Mouse (Mus musculus): ENCODE measurements around the gene Asb4. TPM values are rescaled to one million over a fixed set of nuclear protein-coding genes. Genes with fewer than 3 reads are reported as not detected.

Asb4 gene
- polyA plus RNA-seq, 1 experiment from 2014 or later: 372 TPM

DNA sequence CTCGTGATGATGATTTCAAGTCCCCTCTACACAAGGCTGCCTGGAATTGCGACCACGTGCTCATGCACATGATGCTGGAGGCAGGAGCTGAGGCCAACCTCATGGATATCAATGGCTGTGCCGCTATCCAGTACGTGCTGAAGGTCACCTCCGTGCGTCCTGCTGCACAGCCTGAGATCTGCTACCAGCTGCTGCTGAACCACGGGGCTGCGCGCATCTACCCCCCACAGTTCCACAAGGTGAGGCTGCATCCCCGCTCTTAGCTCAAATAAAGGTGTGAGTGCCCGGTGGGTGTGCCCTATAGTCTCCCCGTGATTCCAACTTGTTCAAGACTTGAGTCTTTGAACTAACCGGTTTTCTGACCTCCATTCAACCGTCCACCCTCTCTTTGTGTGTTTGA is 40.4 kb downstream of the Asb4 start:
- ATAC-seq (ENCODE audit: insufficient number of reproducible peaks, low FRiP score, low TSS enrichment, low read depth) (no peak), DNase-seq (ENCODE audit: low spot score) (no peak)
- Histone ChIP-seq H3K9me3 (ENCODE audit: control insufficient read depth, low read length) (no peaks in the 10 kb centered on the region), H3K27me3 (ENCODE audit: control insufficient read depth, insufficient read depth, low read length) (no peaks in the 10 kb centered on the region), H3K36me3 (ENCODE audit: control insufficient read depth, insufficient read depth, low read length) (peaks cover 5% of the 10 kb centered on the region; the same call in 1 of the 2 replicates), H3K4me1 (ENCODE audit: control insufficient read depth, insufficient read depth, low read length) (no peaks in the 10 kb centered on the region), H3K4me2 (ENCODE audit: low read depth, severe bottlenecking) (no peak overlapping the region), H3K27ac (replicated peaks; ENCODE audit: low read depth, low read length) (no peak overlapping the region), H3K4me3 (ENCODE audit: low read depth, low read length) (no peak overlapping the region), H3K9ac (ENCODE audit: low read length) (no peak overlapping the region)
- 87% methylated on average over 15 of the region's 15 CpGs for WGBS

DNA sequence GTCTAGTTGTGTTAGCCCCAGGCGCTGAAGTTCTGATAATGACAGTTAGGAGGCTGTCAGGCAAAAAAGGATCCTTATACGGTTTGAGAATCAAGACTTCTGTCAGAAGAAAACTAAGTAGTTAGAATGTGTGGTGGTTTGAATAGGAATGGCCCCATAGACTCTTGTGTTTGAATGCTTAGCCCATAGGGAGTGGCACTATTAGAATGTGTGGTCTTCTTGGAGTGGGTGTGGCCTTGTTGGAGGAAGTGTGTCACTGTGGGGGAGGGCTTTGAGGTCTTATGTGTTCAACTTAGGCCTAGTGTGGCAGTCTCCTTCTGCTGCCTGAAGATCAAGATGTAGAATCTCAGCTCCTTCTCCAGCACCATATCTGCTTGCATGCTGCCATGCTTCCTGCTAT is 43.8 kb downstream of the Asb4 start:
- Histone ChIP-seq H3K4me2 (ENCODE audit: low read depth, severe bottlenecking) (no peak overlapping the region), H3K27me3 (ENCODE audit: control insufficient read depth, insufficient read depth, low read length) (no peaks in the 10 kb centered on the region), H3K4me1 (ENCODE audit: control insufficient read depth, insufficient read depth, low read length) (no peaks in the 10 kb centered on the region), H3K36me3 (ENCODE audit: control insufficient read depth, insufficient read depth, low read length) (peaks cover 8% of the 10 kb centered on the region; the same call in 1 of the 2 replicates), H3K9ac (ENCODE audit: low read length) (no peak overlapping the region), H3K4me3 (ENCODE audit: low read depth, low read length) (no peak overlapping the region), H3K9me3 (ENCODE audit: control insufficient read depth, low read length) (no peaks in the 10 kb centered on the region), H3K27ac (replicated peaks; ENCODE audit: low read depth, low read length) (no peak overlapping the region)
- 86% methylated on average over 2 of the region's 2 CpGs for WGBS
- ATAC-seq (ENCODE audit: insufficient number of reproducible peaks, low FRiP score, low TSS enrichment, low read depth) (no peak), DNase-seq (ENCODE audit: low spot score) (no peak)

DNA sequence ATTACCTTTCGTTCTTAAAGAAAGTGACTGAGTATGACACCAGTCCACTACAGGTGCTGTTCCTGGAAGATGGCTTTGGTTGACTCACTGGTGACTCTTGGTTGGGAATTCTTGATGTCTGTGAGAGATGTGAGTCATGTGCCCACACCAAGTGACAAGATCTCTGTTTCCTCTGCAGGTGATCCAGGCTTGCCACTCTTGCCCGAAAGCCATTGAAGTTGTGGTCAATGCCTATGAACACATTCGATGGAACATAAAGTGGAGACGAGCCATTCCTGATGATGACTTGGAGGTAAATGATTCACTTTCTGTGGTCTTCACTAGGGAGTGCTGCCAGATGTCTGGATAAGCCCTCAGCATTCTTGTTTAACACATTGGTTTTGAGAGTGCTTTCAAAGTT is 46.4 kb downstream of the Asb4 start:
- Histone ChIP-seq H3K36me3 (ENCODE audit: control insufficient read depth, insufficient read depth, low read length) (peaks cover 6% of the 10 kb centered on the region; the same call in 1 of the 2 replicates), H3K9ac (ENCODE audit: low read length) (no peak overlapping the region), H3K9me3 (ENCODE audit: control insufficient read depth, low read length) (no peaks in the 10 kb centered on the region), H3K4me2 (ENCODE audit: low read depth, severe bottlenecking) (no peak overlapping the region), H3K4me3 (ENCODE audit: low read depth, low read length) (no peak overlapping the region), H3K4me1 (ENCODE audit: control insufficient read depth, insufficient read depth, low read length) (no peaks in the 10 kb centered on the region), H3K27ac (replicated peaks; ENCODE audit: low read depth, low read length) (no peak overlapping the region), H3K27me3 (ENCODE audit: control insufficient read depth, insufficient read depth, low read length) (no peaks in the 10 kb centered on the region)
- 94% methylated on average over 4 of the region's 4 CpGs for WGBS
- ATAC-seq (ENCODE audit: insufficient number of reproducible peaks, low FRiP score, low TSS enrichment, low read depth) (no peak), DNase-seq (ENCODE audit: low spot score) (no peak)

DNA sequence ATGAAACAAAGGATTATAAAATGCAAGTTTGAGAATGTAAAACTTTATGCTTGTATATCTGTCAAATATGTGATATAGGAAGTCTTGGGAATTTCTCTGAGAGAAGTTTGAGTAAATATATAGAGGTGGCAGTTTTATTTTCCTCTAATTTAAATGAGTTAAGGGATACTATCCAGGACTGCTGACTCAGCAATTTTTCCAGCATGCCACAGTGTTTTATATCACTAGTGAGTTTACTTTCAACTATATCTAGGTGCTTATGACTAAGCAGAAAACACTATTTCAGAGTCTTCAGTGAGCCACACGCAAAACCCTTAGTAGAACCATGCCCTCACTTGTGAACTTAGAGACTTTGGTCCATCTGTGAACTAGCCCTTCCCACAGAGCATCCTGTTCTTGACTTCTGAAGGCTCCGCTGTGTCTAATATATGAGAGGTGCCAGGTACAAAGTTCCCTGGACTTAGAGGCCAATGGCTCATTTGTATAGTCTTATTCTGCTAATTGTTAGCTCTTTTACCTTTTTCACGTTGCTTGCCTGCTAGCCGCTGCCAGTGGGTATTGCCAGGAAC is 46.9 kb downstream of the Asb4 start:
- H3K9ac ChIP-seq (ENCODE audit: low read length): no peak overlapping the region
- H3K4me2 ChIP-seq (ENCODE audit: low read depth, severe bottlenecking): no peak overlapping the region
- no peaks in the 10 kb centered on the region for H3K9me3 ChIP-seq (ENCODE audit: control insufficient read depth, low read length)
- H3K27ac ChIP-seq (replicated peaks; ENCODE audit: low read depth, low read length): no peak overlapping the region
- H3K27me3 ChIP-seq (ENCODE audit: control insufficient read depth, insufficient read depth, low read length): no peaks in the 10 kb centered on the region
- ATAC-seq (ENCODE audit: insufficient number of reproducible peaks, low FRiP score, low TSS enrichment, low read depth) (no peak), DNase-seq (ENCODE audit: low spot score) (no peak)
- WGBS: 92% methylated on average over 4 of the region's 4 CpGs
- no peak overlapping the region for H3K4me3 ChIP-seq (ENCODE audit: low read depth, low read length)
- no peaks in the 10 kb centered on the region for H3K4me1 ChIP-seq (ENCODE audit: control insufficient read depth, insufficient read depth, low read length)
- peaks cover 4% of the 10 kb centered on the region; the same call in 1 of the 2 replicates for H3K36me3 ChIP-seq (ENCODE audit: control insufficient read depth, insufficient read depth, low read length)

DNA sequence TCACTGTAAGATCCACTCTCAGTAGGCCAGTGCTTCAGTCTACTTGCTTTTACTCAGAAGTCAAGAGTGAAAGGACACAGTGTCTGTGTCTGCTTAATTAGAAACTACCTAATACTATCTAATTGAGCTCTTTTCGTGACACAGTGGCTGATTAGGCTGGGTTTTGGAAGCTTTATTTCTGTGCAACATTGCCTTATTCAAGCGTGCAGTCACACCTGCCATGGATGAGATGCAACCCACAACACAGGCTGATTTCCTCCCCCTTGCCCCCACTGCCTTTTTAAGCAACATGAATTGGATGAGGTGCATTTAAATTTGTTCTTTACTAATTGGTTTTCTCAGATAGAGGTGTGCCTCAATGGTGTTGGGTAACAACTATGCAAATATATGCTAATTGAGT is 50.7 kb downstream of the Asb4 start:
- no peak for ATAC-seq (ENCODE audit: insufficient number of reproducible peaks, low FRiP score, low TSS enrichment, low read depth)
- Histone ChIP-seq H3K4me2 (ENCODE audit: low read depth, severe bottlenecking) (no peak overlapping the region), H3K36me3 (ENCODE audit: control insufficient read depth, insufficient read depth, low read length) (peaks cover 3% of the 10 kb centered on the region; the same call in 1 of the 2 replicates), H3K9me3 (ENCODE audit: control insufficient read depth, low read length) (no peaks in the 10 kb centered on the region), H3K27me3 (ENCODE audit: control insufficient read depth, insufficient read depth, low read length) (no peaks in the 10 kb centered on the region), H3K27ac (replicated peaks; ENCODE audit: low read depth, low read length) (no peak overlapping the region), H3K9ac (ENCODE audit: low read length) (no peak overlapping the region), H3K4me1 (ENCODE audit: control insufficient read depth, insufficient read depth, low read length) (no peaks in the 10 kb centered on the region), H3K4me3 (ENCODE audit: low read depth, low read length) (no peak overlapping the region)
- 81% methylated on average over 2 of the region's 2 CpGs for WGBS
- no peak for DNase-seq (ENCODE audit: low spot score)

DNA sequence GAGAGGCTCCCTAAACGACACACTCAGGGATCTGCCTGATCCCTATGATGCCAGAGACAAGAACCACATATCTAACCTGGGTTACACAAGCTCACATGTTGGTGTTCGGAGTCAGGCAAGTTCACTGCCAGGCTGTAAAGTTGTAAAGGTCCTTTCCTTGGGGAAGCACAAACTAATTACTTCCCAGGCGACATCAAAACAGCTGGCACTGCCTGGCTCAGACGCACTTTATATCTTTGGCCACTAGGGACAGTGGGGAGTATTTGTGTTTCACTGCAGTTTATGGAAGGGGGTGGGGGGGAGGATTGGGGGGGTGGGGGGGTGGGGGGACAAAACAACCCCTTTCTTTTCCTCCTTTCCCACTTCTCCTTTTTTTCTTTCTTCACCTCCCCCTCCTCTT is 54.6 kb downstream of the Asb4 start:
- 0 out of 2 replicates have a peak, but pooled peaks cover 2% of the 10 kb centered on the region for H3K4me1 ChIP-seq (ENCODE audit: control insufficient read depth, insufficient read depth, low read length)
- no peaks in the 10 kb centered on the region for H3K27me3 ChIP-seq (ENCODE audit: control insufficient read depth, insufficient read depth, low read length)
- ATAC-seq (ENCODE audit: insufficient number of reproducible peaks, low FRiP score, low TSS enrichment, low read depth) (no peak), DNase-seq (ENCODE audit: low spot score) (no peak)
- no peaks in the 10 kb centered on the region for H3K36me3 ChIP-seq (ENCODE audit: control insufficient read depth, insufficient read depth, low read length)
- WGBS: 21% methylated on average over 4 of the region's 4 CpGs
- H3K9ac ChIP-seq (ENCODE audit: low read length): no peak overlapping the region
- no peak overlapping the region for H3K27ac ChIP-seq (replicated peaks; ENCODE audit: low read depth, low read length)
- H3K9me3 ChIP-seq (ENCODE audit: control insufficient read depth, low read length): no peaks in the 10 kb centered on the region
- no peak overlapping the region for H3K4me3 ChIP-seq (ENCODE audit: low read depth, low read length)
- no peak overlapping the region for H3K4me2 ChIP-seq (ENCODE audit: low read depth, severe bottlenecking)

DNA sequence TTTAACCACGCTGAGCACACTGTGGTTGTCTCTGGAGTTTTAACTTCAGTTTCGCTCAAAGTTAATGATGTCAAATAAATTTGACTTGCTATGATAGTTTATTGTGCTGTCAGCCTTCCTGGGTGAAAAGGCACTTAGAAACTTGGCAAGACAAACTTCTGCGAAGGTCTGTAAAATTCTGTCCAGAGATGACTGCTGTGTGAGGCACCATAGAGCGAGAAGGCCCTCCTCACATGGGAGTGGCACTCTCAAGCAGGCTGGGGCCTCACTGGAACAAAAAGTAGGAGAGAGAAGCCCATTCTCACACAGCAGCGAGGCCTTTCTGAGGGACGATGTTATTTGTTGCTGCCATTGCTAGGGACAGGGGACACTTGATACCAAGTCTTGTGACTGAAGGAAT is 58.0 kb downstream of the Asb4 start:
- Histone ChIP-seq H3K27ac (replicated peaks; ENCODE audit: low read depth, low read length) (no peak overlapping the region), H3K27me3 (ENCODE audit: control insufficient read depth, insufficient read depth, low read length) (no peaks in the 10 kb centered on the region), H3K36me3 (ENCODE audit: control insufficient read depth, insufficient read depth, low read length) (no peaks in the 10 kb centered on the region), H3K9me3 (ENCODE audit: control insufficient read depth, low read length) (no peaks in the 10 kb centered on the region), H3K9ac (ENCODE audit: low read length) (no peak overlapping the region), H3K4me3 (ENCODE audit: low read depth, low read length) (no peak overlapping the region), H3K4me2 (ENCODE audit: low read depth, severe bottlenecking) (no peak overlapping the region), H3K4me1 (ENCODE audit: control insufficient read depth, insufficient read depth, low read length) (0 out of 2 replicates have a peak, but pooled peaks cover 3% of the 10 kb centered on the region)
- DNase-seq (ENCODE audit: low spot score) (no peak), ATAC-seq (ENCODE audit: insufficient number of reproducible peaks, low FRiP score, low TSS enrichment, low read depth) (no peak)
- WGBS: 82% methylated on average over 6 of the region's 6 CpGs

DNA sequence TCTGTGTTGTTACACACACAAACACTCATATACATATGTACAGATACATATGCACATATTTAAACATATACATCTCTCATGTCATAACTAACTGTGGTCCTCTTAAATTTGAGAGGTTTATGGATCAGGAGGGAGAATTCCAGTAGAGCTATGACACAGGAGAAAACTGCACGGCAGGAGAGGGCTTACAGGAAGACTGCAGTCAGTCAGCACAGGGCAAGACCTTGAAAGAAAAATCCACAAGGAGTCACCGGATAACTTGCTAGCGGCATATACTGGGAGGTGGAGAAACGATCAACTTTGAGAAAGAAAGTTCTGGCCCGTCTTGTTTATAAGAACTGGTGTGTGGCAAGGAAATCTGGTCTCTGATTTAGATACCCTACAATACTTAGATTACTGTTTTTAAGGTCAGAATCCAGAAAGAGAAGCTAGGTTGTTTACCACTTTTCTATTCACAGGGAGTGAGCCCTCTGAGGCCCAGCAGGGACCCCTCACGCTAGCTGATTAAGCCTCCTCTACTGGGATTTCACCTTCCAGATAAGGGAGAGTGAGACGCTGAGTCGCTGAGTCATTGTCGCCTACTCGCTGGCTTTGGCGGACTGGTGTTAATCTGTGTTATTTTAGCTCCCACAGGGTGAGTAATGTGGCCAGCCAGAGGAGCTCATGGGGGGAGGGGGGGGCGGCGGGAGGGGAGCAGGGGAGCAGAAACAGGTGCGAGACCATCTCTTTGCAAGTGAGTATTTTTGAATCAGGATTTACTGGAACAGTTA is 59.3 kb downstream of the Asb4 start:
- H3K27ac ChIP-seq (replicated peaks; ENCODE audit: low read depth, low read length): no peak overlapping the region
- H3K36me3 ChIP-seq (ENCODE audit: control insufficient read depth, insufficient read depth, low read length): no peaks in the 10 kb centered on the region
- 4% methylated on average over 14 of the region's 14 CpGs for whole genome bisulfite sequencing
- no peak overlapping the region for H3K4me2 ChIP-seq (ENCODE audit: low read depth, severe bottlenecking)
- H3K4me1 ChIP-seq (ENCODE audit: control insufficient read depth, insufficient read depth, low read length): 0 out of 2 replicates have a peak, but pooled peaks cover 3% of the 10 kb centered on the region
- DNase-seq (ENCODE audit: low spot score) (peak; percentile 39), ATAC-seq (ENCODE audit: insufficient number of reproducible peaks, low FRiP score, low TSS enrichment, low read depth) (peak; percentile 60; the same call in 1 of the 2 replicates)
- H3K27me3 ChIP-seq (ENCODE audit: control insufficient read depth, insufficient read depth, low read length): no peaks in the 10 kb centered on the region
- no peak overlapping the region for H3K4me3 ChIP-seq (ENCODE audit: low read depth, low read length)
- H3K9me3 ChIP-seq (ENCODE audit: control insufficient read depth, low read length): no peaks in the 10 kb centered on the region
- no peak overlapping the region for H3K9ac ChIP-seq (ENCODE audit: low read length)
